Mouse (Mus musculus) lung, embryonic 16.5 days (tissue): Measurements from ENCODE around the gene Zfp52. TPM values are rescaled to one million over a fixed set of nuclear protein-coding genes. Genes with fewer than 3 reads are reported as not detected.

Experiments used
- polyA plus RNA-seq: library from polyadenylated mRNA; unstranded; fragments of >200 nt; fragmentation: Nextera tagmentation; extraction: Ambion mirVana; gene quantifications from 2 replicates; pipeline ENCODE4 v1.2.1, GENCODE M21; 2015

Gene Zfp52
- polyA plus RNA-seq, 1 experiment from 2014 or later = 5.5 TPM

Other genes starting within 250 kb of the Zfp52 start
- not detected in 2 replicates for gene Vmn1r237, start 223.7 kb upstream of the Zfp52 start, polyA plus RNA-seq
- gene Zfp677, start 151.8 kb upstream of the Zfp52 start, polyA plus RNA-seq = 2.7 and 2.9 TPM in 2 replicates
- gene Zfp54, start 112.3 kb upstream of the Zfp52 start, polyA plus RNA-seq = 6.9 and 8.8 TPM in 2 replicates
- gene Zfp51, start 85.2 kb upstream of the Zfp52 start, polyA plus RNA-seq = 15.0 and 17.1 TPM in 2 replicates
- gene Zfp53, start 46.5 kb upstream of the Zfp52 start, polyA plus RNA-seq = 12.0 and 12.5 TPM in 2 replicates
- 19.9 and 23.7 TPM in 2 replicates for gene Zfp948, start 31.5 kb downstream of the Zfp52 start, polyA plus RNA-seq
- 3.3 and 3.8 TPM in 2 replicates for gene Zfp983, start 115.1 kb downstream of the Zfp52 start, polyA plus RNA-seq
- 4.1 and 5.3 TPM in 2 replicates for gene Gm10226, start 156.3 kb downstream of the Zfp52 start, polyA plus RNA-seq
- gene Zfp760, start 172.2 kb downstream of the Zfp52 start, polyA plus RNA-seq = 12.3 and 12.8 TPM in 2 replicates
- gene Zfp229, start 195.3 kb downstream of the Zfp52 start, polyA plus RNA-seq = 5.3 and 6.6 TPM in 2 replicates